Mouse (Mus musculus) megakaryocyte, embryonic 14.5 days (primary cell): ENCODE data around the gene Rrp1b.

Experiments used
- FLI1 ChIP-seq: IDR thresholded peaks from 2 replicates; pipeline ENCODE4 v1.6.1; 2012; ENCODE audit warnings: low read length, inconsistent platforms, mixed read lengths
- GATA1 ChIP-seq: IDR thresholded peaks from 3 replicates; pipeline ENCODE4 v1.6.1; 2012; ENCODE audit warnings: mixed read lengths, low read length, inconsistent platforms, borderline replicate concordance

GRCm38 (mm10) chr17:32087069-32087468, 51.2 kb downstream of the Rrp1b start:
- TF ChIP-seq FLI1 (no peak), GATA1 (no peak)
